Mouse (Mus musculus) kidney, adult 2 months (tissue): ENCODE measurements around the gene Ctsc.

Experiments
- CTCF ChIP-seq: fragments of 200-500 bp; conservative IDR thresholded peaks from 2 replicates; pipeline ENCODE4 v1.5.1; 2011; ENCODE audit warnings: low read depth, mild to moderate bottlenecking, control low read depth, low read length, moderate library complexity, mixed read lengths; ENCODE audit not compliant: insufficient read depth, insufficient read length
- POLR2A ChIP-seq: fragments of 200-500 bp; IDR thresholded peaks from one replicate; pipeline ENCODE4 v1.6.1; 2011; ENCODE audit warnings: low read depth, low read length, control low read depth

DNA sequence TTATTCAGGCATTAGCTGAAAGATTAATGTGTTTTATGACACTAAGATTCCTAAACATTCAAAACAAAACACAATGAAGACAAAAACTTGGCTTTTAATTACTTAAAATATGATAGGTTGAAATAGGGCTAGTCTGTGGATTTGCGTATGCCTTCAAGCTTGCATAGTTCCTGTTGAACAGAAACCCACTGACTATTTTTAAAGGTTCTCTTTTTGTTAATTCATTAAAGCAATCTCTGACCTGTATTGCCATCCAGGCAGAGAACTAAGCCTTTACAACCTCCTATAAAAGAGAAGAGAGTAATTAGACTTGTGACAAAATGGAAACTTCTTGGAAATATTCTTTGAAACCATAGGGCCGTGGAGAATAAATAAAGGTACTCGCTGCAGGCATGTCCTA is 7.4 kb downstream of the Ctsc start:
- TF ChIP-seq POLR2A: no peak
- TF ChIP-seq CTCF: no peak
